Mouse (Mus musculus): ENCODE measurements around the gene Mapk1ip1l. TPM values are rescaled to one million over a fixed set of nuclear protein-coding genes. Genes with fewer than 3 reads are reported as not detected.

The Mapk1ip1l gene
- polyA plus RNA-seq, 1 experiment from 2014 or later, result 52.2 TPM

DNA sequence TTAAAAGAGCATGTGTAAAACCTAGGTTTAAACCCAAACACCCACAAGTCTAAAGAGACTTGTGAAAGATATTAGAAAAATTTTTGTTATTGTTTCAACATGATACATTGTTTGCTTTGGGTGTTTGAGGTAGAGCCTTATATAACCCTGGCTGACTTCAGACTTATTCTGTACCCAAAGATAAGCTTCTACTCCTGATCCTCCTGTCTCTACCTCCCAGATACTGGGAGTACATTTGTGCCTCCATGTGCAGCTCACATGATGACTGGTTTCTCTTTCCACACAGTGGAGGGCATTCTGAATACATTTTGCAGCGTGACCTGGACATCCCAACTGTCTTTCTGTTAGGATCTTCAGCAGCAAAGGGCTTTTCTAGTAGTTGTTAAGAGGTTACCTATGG lies 11.9 kb upstream of the Mapk1ip1l start:
- Histone ChIP-seq H3K27ac (no peak overlapping the region), H3K36me3 (ENCODE audit: inconsistent target) (peaks cover 14% of the 10 kb centered on the region; the same call in 1 of the 2 replicates), H3K79me2 (ENCODE audit: inconsistent target) (peaks cover 90% of the 10 kb centered on the region), H3K4me3 (ENCODE audit: inconsistent target) (no peak overlapping the region)
- WGBS (ENCODE audit: missing documents), result 93% methylated on average over 1 of the region's 1 CpGs

DNA sequence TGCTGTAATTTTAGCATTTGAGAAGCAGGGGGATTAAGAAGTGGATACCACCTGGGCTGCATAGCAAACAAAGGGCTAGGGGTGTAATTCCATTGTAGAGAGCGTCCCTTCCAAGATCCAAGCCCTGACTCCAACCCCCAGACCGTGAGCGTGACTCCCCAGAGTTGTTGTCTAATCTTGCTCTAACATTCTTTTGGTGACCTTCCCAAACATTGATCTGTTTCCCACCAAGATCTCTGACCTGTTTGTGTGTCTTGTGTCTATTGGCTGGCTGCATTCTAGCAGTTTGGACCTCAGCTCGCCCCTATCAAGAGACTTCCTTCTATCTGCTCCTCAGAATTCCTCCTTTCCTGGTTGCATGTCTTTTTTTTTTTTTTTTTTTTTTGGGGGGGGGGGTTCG lies 11.0 kb upstream of the Mapk1ip1l start:
- no peak overlapping the region for H3K4me3 ChIP-seq (ENCODE audit: inconsistent target)
- H3K27ac ChIP-seq, result no peak overlapping the region
- H3K36me3 ChIP-seq (ENCODE audit: inconsistent target), result peaks cover 14% of the 10 kb centered on the region; the same call in 1 of the 2 replicates
- WGBS (ENCODE audit: missing documents), result 89% methylated on average over 4 of the region's 5 CpGs
- H3K79me2 ChIP-seq (ENCODE audit: inconsistent target), result peaks cover 82% of the 10 kb centered on the region

DNA sequence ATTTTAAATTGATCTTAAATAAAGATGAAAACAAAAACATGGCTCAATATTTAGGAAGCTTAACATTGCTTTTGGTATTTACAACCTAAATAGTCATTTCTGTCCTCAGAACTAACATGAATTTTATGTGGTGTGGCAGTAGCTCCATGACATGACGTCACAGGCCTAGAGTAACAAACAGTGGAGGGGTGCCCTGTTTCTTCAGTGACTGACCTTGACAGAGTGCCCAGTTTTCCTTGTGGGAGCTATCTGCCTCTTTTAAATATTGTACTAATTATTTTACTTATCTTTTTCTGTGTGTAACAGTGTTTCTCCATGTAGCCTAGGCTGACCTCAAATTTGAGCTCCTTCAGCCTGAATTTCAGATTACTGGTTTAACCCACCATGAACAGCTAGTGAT lies 6.3 kb upstream of the Mapk1ip1l start:
- WGBS (ENCODE audit: missing documents), result 78% methylated on average over 1 of the region's 1 CpGs
- Histone ChIP-seq H3K4me3 (ENCODE audit: inconsistent target) (no peak overlapping the region), H3K27ac (no peak overlapping the region), H3K36me3 (ENCODE audit: inconsistent target) (peaks cover 14% of the 10 kb centered on the region; the same call in 1 of the 2 replicates), H3K79me2 (ENCODE audit: inconsistent target) (peaks cover 35% of the 10 kb centered on the region)

DNA sequence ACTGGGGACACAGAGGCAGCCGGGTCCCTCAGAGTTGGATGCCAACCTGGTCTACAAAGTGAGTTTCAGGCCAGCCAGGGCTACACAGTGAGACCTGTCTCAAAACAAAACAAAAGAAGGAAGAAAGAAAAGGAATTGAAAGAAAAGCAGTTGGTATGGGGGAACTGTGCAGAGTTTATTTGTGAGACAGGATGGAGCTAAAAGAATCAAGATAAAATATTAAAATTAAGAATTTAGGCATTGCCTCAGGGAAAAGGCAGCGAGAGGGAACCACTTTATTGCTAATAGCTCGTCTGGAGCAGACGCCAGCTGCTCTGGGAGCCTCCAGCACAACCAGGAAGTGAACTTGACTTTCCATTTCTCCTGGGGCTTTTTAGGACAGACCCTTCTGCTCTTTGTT lies 3.9 kb upstream of the Mapk1ip1l start:
- peaks cover 20% of the 10 kb centered on the region for H3K79me2 ChIP-seq (ENCODE audit: inconsistent target)
- no peak overlapping the region for H3K27ac ChIP-seq
- H3K36me3 ChIP-seq (ENCODE audit: inconsistent target), result peaks cover 14% of the 10 kb centered on the region; the same call in 1 of the 2 replicates
- WGBS (ENCODE audit: missing documents), result 36% methylated on average over 4 of the region's 4 CpGs
- no peak overlapping the region for H3K4me3 ChIP-seq (ENCODE audit: inconsistent target)

DNA sequence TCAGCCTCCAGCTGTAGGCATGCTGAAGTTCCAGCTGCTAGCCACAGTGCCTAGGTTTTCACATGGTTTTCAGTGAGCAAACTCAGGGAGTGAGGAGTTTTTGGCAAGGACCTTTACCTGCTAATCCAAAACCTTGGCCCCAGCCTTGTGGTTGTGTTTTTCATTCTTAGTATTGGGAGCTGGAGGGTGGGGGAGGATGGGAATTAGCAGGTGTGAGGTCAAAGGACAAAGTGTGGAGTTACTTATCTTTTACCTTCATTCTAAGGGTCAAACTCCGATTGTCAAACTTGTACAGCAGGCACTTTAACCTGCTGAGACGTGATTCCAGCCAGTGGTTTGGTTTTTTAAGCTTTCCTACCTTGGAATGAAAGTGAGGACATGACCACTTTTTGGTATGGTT lies 1.8 kb upstream of the Mapk1ip1l start:
- no peak overlapping the region for H3K4me3 ChIP-seq (ENCODE audit: inconsistent target)
- peaks cover 30% of the 10 kb centered on the region for H3K79me2 ChIP-seq (ENCODE audit: inconsistent target)
- no peaks in the 10 kb centered on the region for H3K36me3 ChIP-seq (ENCODE audit: inconsistent target)
- WGBS (ENCODE audit: missing documents), result 88% methylated on average over 2 of the region's 2 CpGs
- H3K27ac ChIP-seq, result no peak overlapping the region

DNA sequence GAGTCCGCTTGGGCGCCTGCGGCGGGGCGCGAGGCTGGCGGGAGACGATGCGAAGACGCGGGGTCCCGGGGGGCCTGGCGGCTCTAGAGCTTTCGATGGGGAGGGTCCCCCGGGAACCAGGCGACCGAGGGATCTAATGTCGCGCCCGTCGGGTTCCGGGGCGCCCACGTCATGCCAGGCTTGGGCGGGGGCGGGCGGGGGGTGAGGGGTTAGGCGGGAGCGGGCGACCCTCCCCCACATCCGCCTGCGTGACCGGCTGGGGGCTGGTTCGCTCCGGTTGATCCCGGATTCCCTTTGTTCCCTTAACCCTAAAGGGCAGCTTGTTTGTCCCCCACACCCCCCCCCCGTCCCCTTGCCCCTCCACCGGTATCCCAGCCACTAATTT lies 334 bp downstream of the Mapk1ip1l start:
- Histone ChIP-seq H3K4me3 (ENCODE audit: inconsistent target) (peak overlapping the region; percentile 78), H3K27ac (peak overlapping the region; percentile 58)
- WGBS (ENCODE audit: missing documents), result under 1% methylated on average over 34 of the region's 38 CpGs

DNA sequence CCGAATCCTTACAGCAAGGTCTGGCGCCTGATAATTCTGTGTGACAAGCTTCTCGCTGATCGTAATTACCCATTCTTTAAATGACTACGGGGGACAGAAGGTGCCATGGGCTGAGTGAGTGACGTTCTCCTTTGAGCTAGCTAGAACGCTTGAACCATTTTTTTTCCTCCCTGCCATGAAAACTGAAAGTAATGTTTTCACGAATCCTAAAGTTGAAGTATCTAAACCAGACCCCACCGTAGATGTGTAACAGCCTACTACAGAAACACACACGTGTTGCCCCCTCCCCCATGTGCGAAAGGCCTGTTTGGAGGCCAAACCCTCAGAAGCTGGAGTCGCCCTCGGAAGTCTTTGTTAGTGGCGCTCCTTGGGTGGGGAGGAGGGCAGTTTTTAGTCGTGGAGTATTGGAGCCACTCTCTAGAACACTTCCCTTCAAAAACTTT lies 774 bp downstream of the Mapk1ip1l start:
- H3K36me3 ChIP-seq (ENCODE audit: inconsistent target), result no peaks in the 10 kb centered on the region
- WGBS (ENCODE audit: missing documents), result 1% methylated on average over 15 of the region's 15 CpGs

More for the DNA sequence above, 334 bp downstream of the Mapk1ip1l start:
- peaks cover 52% of the 10 kb centered on the region for H3K79me2 ChIP-seq (ENCODE audit: inconsistent target)
- no peaks in the 10 kb centered on the region for H3K36me3 ChIP-seq (ENCODE audit: inconsistent target)

DNA sequence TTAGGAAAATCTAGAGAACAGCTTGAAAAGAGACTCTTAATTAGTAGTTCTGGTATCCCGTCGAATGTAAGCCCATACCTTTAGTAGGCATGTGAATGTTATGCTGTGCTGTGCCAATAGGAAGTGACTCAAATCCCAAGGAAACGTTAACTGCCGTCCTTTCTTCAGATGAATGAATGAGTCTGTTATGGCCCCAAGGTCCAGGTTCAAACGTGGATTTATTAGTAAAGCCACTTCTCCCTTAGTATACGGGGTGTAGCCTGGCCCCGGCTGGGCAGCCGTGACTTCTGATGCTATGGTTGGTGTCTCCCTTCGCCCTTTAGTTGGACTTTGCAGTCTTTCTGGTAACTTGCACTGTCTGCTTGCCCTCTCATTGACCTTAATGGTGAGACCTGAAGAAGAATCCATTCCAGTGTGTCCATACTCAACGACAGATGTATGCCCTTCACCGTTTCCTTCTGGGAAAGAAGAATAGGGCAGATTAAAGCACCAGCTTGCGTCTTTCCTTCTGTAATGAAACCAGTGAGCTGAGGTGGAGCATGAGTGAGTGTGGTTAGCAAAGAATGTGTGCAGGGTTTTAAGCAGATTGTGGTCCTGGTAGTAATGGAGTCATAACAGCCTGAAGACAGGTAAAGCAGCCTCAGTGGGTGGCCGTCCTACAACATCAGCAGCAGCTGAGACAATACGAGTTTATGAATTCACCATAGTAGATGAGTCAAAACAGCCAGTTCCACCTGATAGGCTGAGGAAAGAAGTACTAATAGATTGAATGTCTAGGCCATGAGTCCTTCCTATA lies 5.0 kb downstream of the Mapk1ip1l start:
- no peak overlapping the region for H3K4me3 ChIP-seq (ENCODE audit: inconsistent target)
- WGBS (ENCODE audit: missing documents), result 87% methylated on average over 14 of the region's 14 CpGs
- no peak overlapping the region for H3K27ac ChIP-seq
- no peaks in the 10 kb centered on the region for H3K36me3 ChIP-seq (ENCODE audit: inconsistent target)
- peaks cover 99% of the 10 kb centered on the region for H3K79me2 ChIP-seq (ENCODE audit: inconsistent target)

More for the DNA sequence above, 774 bp downstream of the Mapk1ip1l start:
- H3K79me2 ChIP-seq (ENCODE audit: inconsistent target), result peaks cover 56% of the 10 kb centered on the region
- H3K27ac ChIP-seq, result peak overlapping the region; percentile 58
- peak overlapping the region; percentile 78 for H3K4me3 ChIP-seq (ENCODE audit: inconsistent target)

DNA sequence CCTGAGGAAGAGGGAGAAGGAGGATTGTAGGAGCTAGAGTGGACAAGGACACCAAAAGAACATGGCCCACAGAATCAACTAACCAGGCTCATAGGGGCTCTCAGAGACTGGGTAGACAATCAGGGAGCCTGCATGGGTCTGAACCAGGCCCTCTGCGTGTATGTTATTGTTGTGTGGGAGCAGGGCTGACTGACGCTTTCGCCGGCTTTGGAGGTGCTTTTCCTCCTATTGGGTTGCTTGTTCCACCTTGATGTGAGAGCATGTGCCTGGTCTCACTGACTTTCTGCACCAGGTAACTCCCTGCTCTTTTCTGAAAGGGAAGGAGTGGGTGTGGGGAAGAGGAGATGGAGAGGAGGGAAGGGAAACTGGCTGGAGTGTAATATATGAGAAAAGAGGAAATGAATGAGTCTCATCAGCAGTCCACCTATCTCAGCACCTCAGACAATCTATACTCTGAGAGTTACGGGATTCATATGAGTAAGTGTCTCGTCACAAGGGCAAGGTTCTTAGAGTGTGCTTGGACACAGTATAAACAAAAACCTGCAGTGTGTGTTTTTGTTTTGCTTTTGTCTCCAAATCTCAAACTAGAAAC lies 6.8 kb downstream of the Mapk1ip1l start:
- no peak overlapping the region for H3K4me3 ChIP-seq (ENCODE audit: inconsistent target)
- H3K27ac ChIP-seq, result no peak overlapping the region
- peaks cover 100% of the 10 kb centered on the region for H3K79me2 ChIP-seq (ENCODE audit: inconsistent target)
- 90% methylated on average over 6 of the region's 6 CpGs for WGBS (ENCODE audit: missing documents)
- H3K36me3 ChIP-seq (ENCODE audit: inconsistent target), result peaks cover 8% of the 10 kb centered on the region; the same call in 1 of the 2 replicates

DNA sequence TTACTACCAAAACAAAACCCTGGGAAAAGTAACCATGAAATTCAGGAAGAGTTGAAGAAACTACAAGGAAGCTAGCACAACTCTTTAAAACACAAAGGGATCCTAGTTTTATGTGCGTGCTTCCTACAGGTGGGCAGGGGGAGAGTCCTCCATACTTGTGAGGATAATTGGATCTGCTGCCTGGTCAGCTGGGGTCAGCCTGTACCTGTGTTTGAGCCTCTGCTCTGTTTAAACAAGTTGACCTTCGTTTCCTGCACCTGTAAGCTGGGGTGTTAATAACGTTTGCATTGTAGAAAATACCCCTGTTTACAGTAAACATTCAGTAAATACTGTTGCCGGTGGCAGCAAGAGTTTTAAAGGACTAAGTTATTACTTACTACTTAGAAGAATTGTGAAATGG lies 7.9 kb downstream of the Mapk1ip1l start:
- Histone ChIP-seq H3K27ac (no peak overlapping the region), H3K36me3 (ENCODE audit: inconsistent target) (peaks cover 16% of the 10 kb centered on the region), H3K4me3 (ENCODE audit: inconsistent target) (no peak overlapping the region), H3K79me2 (ENCODE audit: inconsistent target) (peaks cover 100% of the 10 kb centered on the region)
- 91% methylated on average over 3 of the region's 4 CpGs for WGBS (ENCODE audit: missing documents)

DNA sequence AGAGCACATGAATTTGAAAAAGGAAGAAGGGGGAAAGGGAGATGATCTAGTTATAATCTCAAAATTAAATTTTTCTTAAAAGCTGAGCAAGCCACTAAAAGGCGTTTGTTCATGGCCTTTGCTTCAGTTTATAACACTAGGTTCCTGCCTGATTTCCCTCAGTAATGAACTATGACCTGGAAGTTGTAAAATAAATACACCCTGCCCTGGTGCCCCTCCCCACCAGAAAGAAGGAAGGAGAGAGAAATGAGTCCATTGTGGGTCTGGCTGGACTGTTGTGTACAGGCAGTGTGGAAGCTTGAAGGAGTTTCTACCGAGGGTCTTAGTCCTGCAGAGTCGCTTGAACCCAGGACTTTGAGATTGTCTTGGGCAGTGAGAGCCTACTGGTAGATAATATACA lies 9.6 kb downstream of the Mapk1ip1l start:
- 79% methylated on average over 3 of the region's 3 CpGs for WGBS (ENCODE audit: missing documents)
- peaks cover 100% of the 10 kb centered on the region for H3K79me2 ChIP-seq (ENCODE audit: inconsistent target)
- peaks cover 26% of the 10 kb centered on the region for H3K36me3 ChIP-seq (ENCODE audit: inconsistent target)
- no peak overlapping the region for H3K4me3 ChIP-seq (ENCODE audit: inconsistent target)
- H3K27ac ChIP-seq, result no peak overlapping the region

DNA sequence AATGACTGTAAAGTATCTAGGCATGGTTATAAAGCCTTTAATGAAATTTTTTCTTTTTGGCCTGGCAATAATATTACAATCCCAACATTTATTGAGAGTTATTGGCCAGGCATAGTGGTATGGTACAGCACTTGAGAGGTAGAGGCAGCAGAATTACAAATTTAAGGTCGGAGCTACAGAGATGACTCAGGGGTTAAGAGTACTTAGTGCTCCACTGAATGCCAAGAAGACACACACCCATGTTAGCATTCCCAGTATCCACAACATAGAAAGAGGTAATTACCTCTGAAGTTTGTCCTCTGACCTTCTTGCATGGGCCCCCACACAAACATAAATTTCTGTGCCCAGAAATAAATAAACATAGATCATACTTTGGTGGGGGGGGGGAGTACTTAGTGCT lies 11.0 kb downstream of the Mapk1ip1l start:
- Histone ChIP-seq H3K36me3 (ENCODE audit: inconsistent target) (peaks cover 39% of the 10 kb centered on the region), H3K27ac (no peak overlapping the region), H3K79me2 (ENCODE audit: inconsistent target) (peaks cover 100% of the 10 kb centered on the region), H3K4me3 (ENCODE audit: inconsistent target) (no peak overlapping the region)
- 83% methylated on average over 1 of the region's 1 CpGs for WGBS (ENCODE audit: missing documents)

DNA sequence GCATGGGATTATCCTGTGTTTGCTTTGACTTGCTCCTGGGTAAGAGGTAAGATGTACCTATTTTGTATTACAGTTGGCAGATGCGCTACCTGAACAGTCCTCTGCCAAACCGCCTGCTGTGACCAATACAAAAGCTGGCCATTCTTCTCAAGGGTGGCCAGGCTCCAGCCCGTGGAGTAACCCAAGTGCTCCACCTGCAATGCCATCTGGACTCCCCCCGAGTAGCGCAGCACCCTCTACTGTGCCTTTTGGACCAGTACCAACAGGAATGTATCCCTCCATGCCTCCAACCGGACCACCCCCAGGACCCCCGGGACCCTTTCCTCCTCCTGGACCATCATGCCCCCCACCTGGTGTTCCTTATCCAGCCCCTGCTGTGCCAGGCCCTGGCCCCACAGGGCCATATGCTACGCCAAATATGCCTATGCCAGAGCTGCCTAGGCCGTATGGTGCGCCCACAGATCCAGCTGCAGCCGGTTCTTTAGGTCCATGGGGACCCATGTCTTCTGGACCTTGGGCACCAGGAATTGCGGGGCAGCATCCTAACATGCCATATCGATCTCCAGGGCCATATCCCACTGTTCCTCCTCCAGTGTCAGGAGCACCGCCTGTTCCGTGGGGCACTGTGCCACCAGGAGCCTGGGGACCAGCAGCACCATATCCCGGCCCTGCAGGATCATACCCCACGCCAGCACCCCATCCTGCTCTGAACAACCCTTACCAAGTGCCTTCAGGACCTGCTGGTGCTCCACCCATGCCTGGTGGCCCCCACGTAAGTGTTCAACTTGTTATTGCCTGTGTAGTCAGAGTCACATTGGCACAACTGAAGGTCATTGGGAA lies 12.5 kb downstream of the Mapk1ip1l start:
- 96% methylated on average over 18 of the region's 18 CpGs for WGBS (ENCODE audit: missing documents)
- H3K79me2 ChIP-seq (ENCODE audit: inconsistent target), result peaks cover 100% of the 10 kb centered on the region
- peaks cover 42% of the 10 kb centered on the region for H3K36me3 ChIP-seq (ENCODE audit: inconsistent target)
- H3K4me3 ChIP-seq (ENCODE audit: inconsistent target), result no peak overlapping the region
- H3K27ac ChIP-seq, result no peak overlapping the region

DNA sequence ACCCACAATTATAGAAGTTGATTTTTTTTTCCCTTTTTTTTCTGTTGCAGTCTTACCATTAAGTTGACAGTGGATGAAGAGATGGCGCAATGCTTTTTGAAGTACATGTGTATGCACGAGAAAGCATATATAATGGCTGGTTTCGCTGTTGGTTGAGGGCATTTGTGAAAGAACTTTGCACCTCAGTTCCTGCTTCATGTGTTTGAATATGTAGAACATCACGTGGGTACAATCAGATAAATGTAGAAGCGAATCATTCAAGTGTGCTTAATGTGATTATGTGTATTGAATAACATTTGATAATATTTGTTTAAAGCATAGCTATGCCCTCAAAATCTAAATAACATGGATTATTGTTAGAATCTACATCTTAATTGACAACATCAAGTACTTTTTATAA lies 21.3 kb downstream of the Mapk1ip1l start:
- H3K27ac ChIP-seq, result no peak overlapping the region
- H3K79me2 ChIP-seq (ENCODE audit: inconsistent target), result peaks cover 44% of the 10 kb centered on the region
- H3K4me3 ChIP-seq (ENCODE audit: inconsistent target), result no peak overlapping the region
- H3K36me3 ChIP-seq (ENCODE audit: inconsistent target), result peaks cover 33% of the 10 kb centered on the region
- 100% methylated on average over 4 of the region's 5 CpGs for WGBS (ENCODE audit: missing documents)
